Mouse (Mus musculus) ES-Bruce4 (cell line): ENCODE measurements at regions not wholly inside any gene's neighbourhood (a gene's known extent, or its start where the extent isn't known, plus 50 kb on each side); places are given as distances from the start of the nearest gene placed in this dataset.

ENCODE experiments used
- EP300 ChIP-seq: IDR thresholded peaks from 2 replicates; pipeline ENCODE4 v1.6.1; 2011; ENCODE audit warnings: low read depth, low read length; ENCODE audit not compliant: insufficient read depth
- POLR2A ChIP-seq: IDR thresholded peaks from one replicate; pipeline ENCODE4 v1.8.1; 2011; ENCODE audit warnings: low read length; ENCODE audit not compliant: insufficient read depth

DNA sequence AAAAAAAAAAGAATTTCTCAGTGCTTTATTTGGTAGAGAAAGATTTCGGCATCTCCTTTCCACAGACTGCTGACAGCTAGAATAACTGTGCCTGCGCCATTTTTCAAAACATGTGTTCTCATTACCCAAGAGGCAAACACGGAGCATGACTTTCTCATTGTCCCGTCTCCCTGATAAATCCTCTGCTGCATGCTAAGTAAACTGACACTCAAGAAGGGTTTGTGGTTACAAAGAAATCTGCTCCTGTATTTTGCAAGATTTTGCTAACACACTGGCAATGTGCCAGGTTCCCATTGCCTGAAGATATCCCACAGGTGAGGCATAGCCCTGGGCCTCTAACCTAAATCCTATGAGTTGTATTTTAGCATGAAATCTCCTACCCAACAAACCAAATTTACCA is 97.5 kb upstream of the Prlr start:
- TF ChIP-seq EP300: no peak
- no peak for TF ChIP-seq POLR2A
